Mouse (Mus musculus) olfactory bulb, adult 2 months (tissue): ENCODE results near the gene Lrrc38.

Experiments
- CTCF ChIP-seq: fragments of 200-500 bp; IDR thresholded peaks from 2 replicates; pipeline ENCODE4 v1.5.1; 2012; ENCODE audit warnings: low read depth, mild to moderate bottlenecking, low read length, moderate library complexity; ENCODE audit not compliant: insufficient read depth
- POLR2A ChIP-seq: fragments of 200-500 bp; IDR thresholded peaks from 2 replicates; pipeline ENCODE4 v1.6.1; 2012; ENCODE audit warnings: mild to moderate bottlenecking, low read depth, low read length, moderate library complexity; ENCODE audit not compliant: insufficient read depth

DNA sequence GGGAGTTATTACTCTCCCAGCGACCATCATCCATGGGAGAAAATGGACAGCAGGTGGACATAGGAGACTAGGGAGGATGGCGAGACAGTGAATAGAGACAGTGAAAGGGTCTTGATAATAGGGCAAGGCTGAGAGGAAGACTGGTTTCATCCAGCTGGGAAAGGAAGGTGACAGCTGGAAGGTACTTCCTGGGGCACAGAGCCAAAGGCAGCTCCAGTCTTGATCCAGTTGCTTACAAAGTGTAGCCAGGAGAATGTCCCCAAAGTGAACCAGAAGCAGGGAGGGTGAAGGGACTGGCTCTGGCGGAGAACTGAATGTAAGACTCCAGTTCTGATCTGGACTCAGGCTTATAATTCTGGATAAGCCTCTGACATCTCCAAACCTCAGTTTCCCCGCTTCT is 2.7 kb downstream of the Lrrc38 start:
- TF ChIP-seq CTCF (no peak), POLR2A (no peak)
